Mouse (Mus musculus) embryonic fibroblast, embryonic 13.5 days (primary cell): ENCODE results near the gene Ino80e. TPM values are rescaled to one million over a fixed set of nuclear protein-coding genes. Genes with fewer than 3 reads are reported as not detected.
A peak's percentile ranks its signal among the peaks of the same experiment; 100 is the strongest.

Source experiments
- H3K27ac ChIP-seq: 2 replicates; pipeline ENCODE4 v1.5.1; 2012; ENCODE audit warnings: low read length, control low read depth, inconsistent platforms; ENCODE audit not compliant: insufficient read depth
- H3K4me1 ChIP-seq: 2 replicates; pipeline ENCODE4 v1.6.1; 2011; ENCODE audit warnings: low read length; ENCODE audit not compliant: control insufficient read depth, insufficient read depth
- H3K4me3 ChIP-seq: 2 replicates; pipeline ENCODE4 v1.5.1; 2011; ENCODE audit warnings: mild to moderate bottlenecking, control low read depth, low read length; ENCODE audit not compliant: insufficient read depth
- CTCF ChIP-seq: IDR thresholded peaks from 2 replicates; pipeline ENCODE4 v1.5.1; 2011; ENCODE audit warnings: mild to moderate bottlenecking, control low read depth, low read length, moderate library complexity, borderline replicate concordance; ENCODE audit not compliant: insufficient read depth
- POLR2A ChIP-seq: IDR thresholded peaks from 2 replicates; pipeline ENCODE4 v1.6.1; 2011; ENCODE audit warnings: low read depth, mild to moderate bottlenecking, control low read depth, low read length, moderate library complexity
- polyA plus RNA-seq: library from polyadenylated mRNA; stranded (reverse); fragments of >200 nt; gene quantifications from 2 replicates; pipeline ENCODE4 v1.2.4, GENCODE M21; 2011; ENCODE audit warnings: low read depth; ENCODE audit not compliant: missing spikeins, insufficient read length

Ino80e gene
- polyA plus RNA-seq, 1 experiment: 63.0 TPM

DNA sequence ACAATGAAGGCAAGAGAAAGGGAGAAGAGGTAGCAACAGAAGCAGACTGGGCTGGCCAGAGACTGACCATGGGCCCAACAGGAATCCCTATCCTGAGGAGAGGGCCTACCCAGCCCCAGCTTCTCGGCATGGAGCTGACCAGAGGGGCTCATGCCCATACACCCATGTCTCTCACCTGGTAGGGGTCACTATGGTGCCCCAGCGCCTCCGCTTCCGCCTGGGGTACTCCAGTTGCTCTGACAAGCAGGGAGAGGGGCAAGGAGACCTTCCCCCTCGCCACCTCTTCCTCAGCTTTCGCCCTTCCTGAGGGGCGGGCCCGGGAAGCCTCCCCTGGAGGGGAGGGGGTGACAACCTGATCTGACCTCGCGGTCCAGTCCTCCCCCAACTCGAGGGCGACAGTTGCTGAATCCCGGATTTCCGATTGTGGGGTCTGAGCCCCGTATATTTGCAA lies 21.6 kb upstream of the Ino80e start:
- TF ChIP-seq POLR2A (no peak), CTCF (no peak)
- Histone ChIP-seq H3K4me1 (no peaks in the 10 kb centered on the region; the same call in 1 of the 2 replicates), H3K4me3 (peak overlapping the region; percentile 96), H3K27ac (no peak overlapping the region)

DNA sequence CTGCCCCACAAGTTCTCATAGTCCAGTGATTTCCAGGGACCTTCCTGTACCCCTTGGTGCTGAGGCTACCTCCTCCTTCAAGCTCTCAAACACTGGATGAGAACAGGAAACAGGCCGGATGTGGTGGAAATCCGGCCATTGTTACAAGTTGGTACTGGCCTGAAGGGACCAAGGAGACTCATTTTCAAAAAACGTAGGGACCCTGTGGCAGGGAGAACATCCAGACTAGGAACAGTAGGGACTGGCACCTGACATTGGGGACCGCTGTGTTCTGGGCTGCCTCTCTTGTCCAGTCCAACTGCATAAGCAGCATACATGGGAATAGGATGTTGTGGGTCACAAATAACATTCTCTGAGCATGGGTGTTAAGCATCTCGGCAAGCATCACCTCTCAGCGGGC lies 18.9 kb upstream of the Ino80e start:
- Histone ChIP-seq H3K4me1 (no peaks in the 10 kb centered on the region; the same call in 1 of the 2 replicates), H3K4me3 (no peak overlapping the region), H3K27ac (no peak overlapping the region)
- no peak for TF ChIP-seq CTCF
- TF ChIP-seq POLR2A: no peak

DNA sequence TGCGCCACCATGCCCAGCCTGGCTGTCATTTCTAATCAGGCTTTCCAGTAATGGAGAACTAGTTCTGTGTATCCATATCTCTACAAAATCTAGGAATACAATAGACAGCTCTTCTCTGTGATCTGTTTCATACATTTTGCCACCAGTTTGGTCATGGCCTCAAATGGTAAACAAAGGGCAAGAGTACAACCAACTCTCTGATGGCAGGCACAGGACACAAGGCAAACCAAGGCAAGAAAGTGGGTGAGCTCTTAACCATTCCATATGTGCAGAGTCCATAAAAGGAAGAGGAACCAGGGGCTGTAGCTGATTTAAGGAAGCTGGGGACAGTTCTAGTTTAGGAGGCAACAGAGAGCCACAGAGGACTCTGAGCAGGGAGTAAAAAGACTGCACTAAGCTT lies 15.1 kb upstream of the Ino80e start:
- Histone ChIP-seq H3K27ac (no peak overlapping the region), H3K4me1 (no peaks in the 10 kb centered on the region; the same call in 1 of the 2 replicates), H3K4me3 (no peak overlapping the region)
- no peak for TF ChIP-seq POLR2A
- TF ChIP-seq CTCF: no peak

DNA sequence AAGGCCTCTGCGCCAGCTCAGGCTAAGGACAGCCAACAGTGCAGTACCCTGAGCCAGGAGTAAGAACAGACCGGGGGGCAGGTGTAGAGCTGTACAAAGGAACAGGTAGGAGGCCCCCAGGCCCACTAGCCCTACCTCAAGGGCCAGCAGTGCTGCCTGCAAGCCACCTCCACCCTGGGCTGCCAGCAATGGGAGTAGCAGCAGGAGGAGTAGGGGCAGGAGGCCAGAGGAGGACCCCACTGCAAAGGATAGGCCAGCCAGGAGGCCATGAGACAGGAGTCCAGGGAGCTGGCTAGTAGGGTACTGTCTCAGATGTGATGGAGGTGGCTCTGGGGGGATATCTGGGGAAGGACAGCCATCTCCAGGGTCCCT lies 8.3 kb upstream of the Ino80e start:
- Histone ChIP-seq H3K27ac (no peak overlapping the region), H3K4me1 (no peaks in the 10 kb centered on the region), H3K4me3 (no peak overlapping the region)
- TF ChIP-seq CTCF: no peak
- TF ChIP-seq POLR2A: no peak

DNA sequence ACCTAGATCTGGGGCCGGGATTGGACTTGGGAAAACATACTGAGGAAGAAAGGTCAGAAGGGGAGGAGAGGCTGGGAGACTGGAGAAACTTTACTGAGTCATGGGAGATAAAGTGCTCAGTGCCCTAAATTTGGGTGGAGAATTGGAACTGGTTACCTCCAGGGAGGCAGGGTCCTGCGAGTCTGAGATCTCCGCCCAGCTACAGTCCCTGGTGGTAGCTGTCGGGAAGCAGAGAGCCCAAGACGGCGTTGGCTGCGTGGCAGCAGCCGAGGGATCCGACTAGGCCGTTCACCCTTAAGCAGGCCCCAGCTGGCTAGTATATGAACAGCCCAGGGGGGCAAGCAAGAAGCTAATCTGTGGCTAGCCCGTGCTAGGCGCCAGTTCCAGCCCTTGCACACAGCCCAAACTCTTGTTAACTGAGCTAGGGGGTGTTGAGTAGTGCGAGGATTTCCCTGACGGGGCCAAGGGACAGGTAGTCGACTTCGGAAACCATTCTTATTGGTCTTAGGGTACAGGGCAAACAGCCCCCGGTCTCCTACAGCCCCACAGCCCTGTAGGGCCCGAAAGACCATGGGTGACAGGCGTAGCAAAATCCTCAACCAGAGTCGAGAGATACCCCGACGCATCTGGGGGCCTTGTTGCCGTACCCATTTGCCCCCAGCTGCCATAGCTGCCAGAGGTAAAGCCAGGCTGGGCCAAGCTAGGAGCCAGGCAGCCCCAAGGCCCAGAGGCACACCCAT lies 7.8 kb upstream of the Ino80e start:
- H3K4me1 ChIP-seq: no peaks in the 10 kb centered on the region
- TF ChIP-seq POLR2A: no peak
- TF ChIP-seq CTCF: no peak
- H3K27ac ChIP-seq: no peak overlapping the region
- no peak overlapping the region for H3K4me3 ChIP-seq

DNA sequence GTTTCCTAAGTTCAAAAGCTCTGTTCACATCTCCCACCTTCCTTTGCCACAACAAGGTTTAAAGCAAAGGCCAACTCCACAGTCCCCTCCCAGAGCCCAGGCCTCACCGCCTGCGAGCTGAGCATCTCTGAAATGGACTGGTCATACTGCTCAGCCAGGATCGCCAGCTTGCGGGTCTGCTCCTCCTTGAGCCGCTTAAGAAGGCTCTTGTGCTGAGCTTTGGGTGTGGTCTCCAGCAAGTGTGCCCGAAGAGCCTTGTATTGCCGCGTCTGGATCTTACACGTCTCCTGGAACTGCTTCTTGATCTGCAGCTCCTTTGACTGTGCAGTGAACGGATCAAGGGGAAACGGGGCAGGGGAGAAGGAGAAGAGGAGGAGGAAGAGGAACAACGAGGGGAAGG lies 5.8 kb upstream of the Ino80e start:
- H3K4me1 ChIP-seq: no peaks in the 10 kb centered on the region
- no peak for TF ChIP-seq POLR2A
- TF ChIP-seq CTCF: no peak
- no peak overlapping the region for H3K27ac ChIP-seq
- H3K4me3 ChIP-seq: no peak overlapping the region

DNA sequence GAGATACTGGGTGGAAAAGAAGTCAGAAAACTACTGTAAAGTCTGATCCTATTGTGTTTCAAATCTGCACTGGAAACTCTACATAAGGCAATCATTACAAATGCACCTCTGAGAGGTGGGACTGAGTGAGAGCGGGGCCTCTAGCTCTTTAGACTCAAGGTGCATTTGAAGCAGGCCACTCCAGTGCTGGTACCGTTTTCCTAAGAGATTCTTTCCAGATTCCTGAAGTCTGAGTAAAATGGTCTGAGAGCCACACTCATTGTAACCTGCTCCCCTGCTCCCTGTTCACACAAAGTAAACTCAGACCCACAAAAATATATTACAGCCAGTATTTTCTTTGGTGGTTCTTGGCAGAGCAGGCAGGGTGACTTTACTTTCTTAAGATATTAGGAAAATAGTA lies 5.4 kb upstream of the Ino80e start:
- H3K27ac ChIP-seq: no peak overlapping the region
- TF ChIP-seq CTCF (no peak), POLR2A (no peak)
- no peaks in the 10 kb centered on the region for H3K4me1 ChIP-seq
- H3K4me3 ChIP-seq: no peak overlapping the region

DNA sequence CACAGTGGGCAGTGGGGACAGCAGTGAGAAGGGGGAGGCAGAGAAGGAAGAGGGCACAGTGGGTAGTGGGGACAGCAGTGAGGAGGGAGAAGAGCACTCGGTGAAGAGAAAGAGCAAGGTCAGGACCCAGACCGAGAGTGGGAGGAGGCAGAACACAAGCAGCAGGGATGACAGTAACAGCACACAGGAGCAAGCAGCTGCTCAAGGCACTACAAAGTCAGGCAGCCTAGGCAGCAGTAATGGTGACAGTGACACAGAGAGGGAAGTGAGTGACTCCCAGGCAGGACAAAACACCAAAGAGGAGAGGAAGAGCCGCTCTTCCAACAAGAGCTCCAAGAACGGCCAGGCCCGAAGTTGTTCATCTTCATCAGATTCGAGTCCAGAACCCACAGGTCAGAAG lies 1.6 kb upstream of the Ino80e start:
- Histone ChIP-seq H3K4me1 (no peaks in the 10 kb centered on the region), H3K4me3 (no peak overlapping the region), H3K27ac (no peak overlapping the region)
- TF ChIP-seq CTCF: no peak
- TF ChIP-seq POLR2A: no peak

DNA sequence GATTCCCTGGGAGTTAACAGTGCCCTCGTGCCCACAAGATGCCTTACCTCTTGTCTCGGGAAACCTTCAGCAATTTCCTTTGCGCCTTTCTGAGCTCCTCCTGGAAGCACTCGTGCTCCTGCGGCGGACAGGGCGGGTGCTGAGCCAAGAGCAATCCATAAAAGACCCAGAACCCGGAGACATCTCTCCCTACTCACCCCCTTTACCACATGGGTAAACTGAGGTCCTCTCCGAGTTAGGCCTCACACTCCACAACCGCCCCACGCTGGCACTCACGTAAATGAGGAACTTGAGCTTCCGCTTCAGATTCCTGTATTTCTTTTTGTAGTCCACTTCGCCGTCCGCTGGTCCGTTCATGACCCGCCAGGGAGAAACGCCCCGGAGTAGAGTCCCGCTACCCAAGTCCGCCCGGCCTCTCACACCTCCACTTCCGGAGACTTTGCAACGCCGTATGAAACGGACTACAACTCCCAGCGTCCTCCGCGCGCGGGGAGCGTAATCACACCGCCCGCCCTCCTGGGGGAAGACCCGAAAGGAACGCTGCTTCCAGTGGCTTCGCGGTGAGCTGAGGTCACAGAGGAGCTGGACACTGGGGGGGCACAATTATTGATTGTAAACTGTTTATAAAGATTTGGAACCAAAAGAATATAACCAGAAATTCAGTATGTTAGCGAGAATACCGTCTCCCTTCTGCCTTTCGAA lies 597 bp downstream of the Ino80e start, which contains the start of gene Hirip3:
TSS of gene Hirip3 (plus strand) at position 544 of the 702 bp plus-strand sequence.
- TF ChIP-seq POLR2A: peak; percentile 81
- TF ChIP-seq CTCF: no peak
- Histone ChIP-seq H3K4me3 (peak within 1 kb of the TSS; percentile 72), H3K27ac (peak within 1 kb of the TSS; percentile 51), H3K4me1 (no peaks in the 10 kb centered on the region)

DNA sequence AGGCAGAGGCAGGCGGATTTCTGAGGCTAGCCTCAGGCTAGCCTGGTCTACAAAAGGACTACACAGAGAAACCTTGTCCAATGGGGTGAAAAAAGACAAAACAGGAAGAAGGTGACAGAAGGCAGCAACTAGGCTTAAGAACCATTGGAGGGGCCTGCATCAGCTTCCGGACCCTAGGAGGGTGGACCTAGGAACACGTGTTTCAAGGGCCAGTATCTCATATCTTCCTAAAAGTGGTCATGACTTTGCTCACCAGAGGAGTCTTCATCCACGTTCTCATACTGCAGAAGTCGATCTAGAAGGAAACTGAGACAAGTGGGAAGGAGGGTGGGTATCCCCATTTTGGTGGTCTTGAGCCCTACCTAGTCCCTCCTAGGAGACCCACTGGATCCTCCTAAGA lies 1.2 kb downstream of the Ino80e start:
- Histone ChIP-seq H3K27ac (no peak overlapping the region), H3K4me1 (no peaks in the 10 kb centered on the region), H3K4me3 (peak overlapping the region; percentile 72)
- TF ChIP-seq CTCF (no peak), POLR2A (no peak)
